Mouse (Mus musculus) frontal cortex, postnatal 14 days (tissue): Measurements from ENCODE around the gene Pih1d2.

Source experiments
- DNase-seq, 2 experiments: peaks; one replicate each; pipeline ENCODE4 v3.0.0; 2022; ENCODE audit warnings: low spot score in 2 of 2

The Pih1d2 gene

GRCm38 (mm10) chr9:50616766-50617603 is at the start of gene Pih1d2, which contains the start of gene Nkapd1:
TSS of gene Pih1d2 (plus strand) at chr9:50617321.
TSS of gene Nkapd1 (minus strand) at chr9:50617464.
- DNase-seq = peak; percentile 83 to 85

DNA sequence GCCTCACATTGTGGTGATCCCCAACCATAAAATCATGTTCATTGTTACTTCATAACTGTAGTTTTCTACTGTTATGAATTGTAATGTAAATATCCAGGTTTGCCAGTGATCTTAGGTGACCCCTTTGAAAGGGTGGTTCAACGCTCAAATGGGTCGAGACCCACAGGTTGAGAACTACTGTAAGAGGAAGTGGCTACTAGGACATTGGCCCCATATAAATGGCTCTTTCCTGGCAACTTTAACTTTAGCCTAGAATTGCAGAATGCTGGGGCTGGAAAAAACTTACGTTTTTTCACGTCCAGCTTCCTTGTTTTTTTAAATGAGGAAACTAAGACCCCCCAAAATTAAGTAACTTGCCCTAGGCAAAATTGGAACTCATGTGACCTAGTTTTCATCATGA is 49.7 kb upstream of the Pih1d2 start:
- no peak for DNase-seq

GRCm38 (mm10) chr9:50567881-50568280 is 49.2 kb upstream of the Pih1d2 start:
- no peak for DNase-seq

- DNase-seq = no peak
These were observed 47.3 kb upstream of the Pih1d2 start for GRCm38 (mm10) chr9:50569599-50570525.

DNA sequence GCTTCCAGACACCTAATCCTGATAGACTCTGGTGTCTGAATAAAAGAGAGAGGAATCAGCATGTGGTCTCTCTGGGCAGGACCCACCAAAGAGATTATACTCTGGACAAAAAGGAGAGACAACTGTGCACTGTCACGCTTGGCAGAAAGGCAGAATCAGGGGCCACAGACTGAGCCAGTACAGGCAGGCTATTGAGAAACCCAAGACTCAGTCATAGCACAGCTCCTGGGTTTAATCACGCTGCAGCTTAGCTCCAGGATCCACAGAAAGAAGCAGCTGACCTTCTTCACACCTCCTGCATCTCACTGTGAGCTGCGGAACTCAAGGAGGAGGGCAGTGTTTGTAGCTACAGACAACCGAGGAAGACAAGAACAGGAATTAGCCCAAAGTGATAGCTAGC is 36.8 kb upstream of the Pih1d2 start:
- DNase-seq = no peak

- DNase-seq = no peak
These were observed 31.8 kb upstream of the Pih1d2 start for GRCm38 (mm10) chr9:50585145-50585818.

- no peak for DNase-seq
These were observed 30.2 kb upstream of the Pih1d2 start for GRCm38 (mm10) chr9:50586955-50587354.

DNA sequence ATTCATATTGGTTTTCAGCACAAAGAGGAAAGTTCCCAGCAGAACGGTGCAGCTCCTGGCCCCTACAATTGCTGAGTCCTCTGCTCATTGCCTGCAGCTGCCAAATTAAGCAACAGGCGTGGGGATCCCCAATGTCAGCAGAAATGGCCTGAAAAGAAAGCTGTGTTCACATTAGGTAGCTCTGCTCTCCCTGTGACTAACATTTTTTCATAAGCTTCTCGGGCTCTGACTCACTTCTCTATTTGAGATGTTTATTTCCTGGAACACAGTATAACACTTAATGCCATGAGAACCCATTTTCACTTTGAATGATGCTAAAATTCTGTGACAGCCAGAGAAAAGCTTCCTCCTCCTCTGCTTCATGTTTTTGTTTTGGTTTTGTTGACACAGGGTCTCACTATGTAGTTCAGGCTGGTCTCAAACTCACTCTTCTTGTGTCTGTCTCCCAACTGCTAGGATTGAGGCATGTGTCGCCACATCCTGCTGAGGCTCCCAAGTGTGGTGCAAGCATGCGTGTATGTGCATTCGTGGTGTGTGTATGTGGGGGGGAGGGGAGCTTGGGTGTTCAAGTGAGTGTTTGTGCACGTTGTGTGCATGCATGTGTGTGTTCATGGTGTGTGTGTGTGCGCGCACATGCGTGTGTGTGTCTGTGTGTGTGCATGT is 26.1 kb upstream of the Pih1d2 start:
- no peak for DNase-seq

GRCm38 (mm10) chr9:50592955-50593354 is 24.2 kb upstream of the Pih1d2 start:
- no peak for DNase-seq

- DNase-seq = no peak
These were observed 23.6 kb upstream of the Pih1d2 start for GRCm38 (mm10) chr9:50593544-50593943.

GRCm38 (mm10) chr9:50594794-50595417 is 22.2 kb upstream of the Pih1d2 start:
- no peak for DNase-seq

DNA sequence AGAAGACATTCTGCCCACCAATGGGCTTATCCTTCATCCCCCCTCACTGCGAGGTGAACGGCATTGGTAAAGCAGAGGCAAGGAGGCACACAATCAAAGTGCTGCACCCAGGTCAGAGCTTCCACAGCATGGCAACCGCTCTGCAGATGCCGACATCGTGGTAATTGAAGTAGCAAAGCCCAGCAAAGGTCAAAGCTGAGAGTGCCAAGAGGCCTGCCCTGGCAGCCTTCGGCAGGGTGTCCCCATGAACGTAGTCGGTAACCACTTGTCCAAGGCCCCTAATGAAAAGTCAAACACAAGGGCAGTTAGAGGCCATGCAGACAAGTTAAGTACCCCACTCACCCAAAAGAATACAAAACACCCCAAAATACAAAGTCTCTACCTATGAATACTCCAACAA is 20.1 kb upstream of the Pih1d2 start:
- no peak for DNase-seq

DNA sequence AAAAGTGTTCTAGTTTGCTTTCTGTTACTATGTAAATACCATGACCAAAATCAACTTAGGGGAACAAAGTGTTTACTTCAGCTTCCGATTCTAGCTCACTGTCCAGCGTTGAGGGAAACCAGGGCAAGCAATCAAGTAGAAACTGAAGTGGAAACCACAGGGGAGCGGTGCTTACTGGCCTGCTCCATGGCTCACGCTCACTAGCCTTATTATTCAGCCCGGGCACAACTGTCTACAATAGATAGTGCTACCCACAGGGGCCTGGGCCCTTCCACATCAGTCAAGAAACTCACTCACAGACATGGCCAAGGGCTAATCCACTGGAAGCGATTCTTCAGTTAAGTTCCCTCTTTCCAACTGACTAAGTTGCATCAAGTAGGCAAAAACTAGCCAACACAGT is 15.6 kb upstream of the Pih1d2 start:
- no peak for DNase-seq

- DNase-seq = no peak
These were observed 14.9 kb upstream of the Pih1d2 start for GRCm38 (mm10) chr9:50602055-50602845.

DNA sequence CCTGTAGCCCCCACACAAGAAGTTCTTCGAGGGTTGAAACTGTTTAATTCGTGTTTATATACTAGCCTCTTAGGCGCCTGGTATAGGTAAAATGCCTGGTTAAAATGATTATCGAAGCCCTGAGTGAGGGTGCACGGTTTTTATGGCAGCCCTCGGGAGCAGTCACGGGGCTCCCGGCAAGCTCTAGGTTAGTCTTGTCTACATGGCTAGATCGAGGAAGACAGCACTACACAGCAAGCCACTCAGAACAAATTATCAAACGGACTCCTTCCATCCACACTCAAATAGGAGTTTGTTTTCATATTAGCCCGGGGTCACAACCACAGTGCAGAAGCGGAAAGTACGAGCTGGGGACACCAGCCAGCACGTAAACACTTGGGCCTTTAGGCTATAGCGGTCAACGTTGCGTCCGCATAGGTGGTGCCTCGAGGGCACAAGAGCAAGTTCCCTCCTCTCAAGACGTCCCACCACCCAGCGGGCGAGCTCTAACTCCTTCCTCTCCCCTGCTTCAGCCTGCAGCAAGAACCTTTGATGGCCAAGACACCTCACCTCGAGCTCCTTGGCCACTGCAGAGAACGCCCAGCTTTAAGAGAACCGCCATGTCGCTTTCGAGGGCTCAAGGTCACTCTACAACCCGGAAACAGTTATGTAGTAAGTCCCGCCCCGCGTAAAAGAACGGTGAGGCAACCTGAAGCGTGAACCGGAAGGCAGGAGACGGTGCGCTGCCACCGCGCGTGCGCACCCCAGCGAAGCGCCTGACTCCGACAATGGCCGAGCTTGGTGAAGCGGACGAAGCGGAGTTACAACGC is 13.7 kb upstream of the Pih1d2 start, which contains the start of the genes Sdhd and Timm8b:
Sdhd (minus strand) TSS at position 624 of the 809 bp plus-strand sequence.
Timm8b (plus strand) TSS at position 722 of the 809 bp plus-strand sequence.
- DNase-seq = peak; percentile 91 to 92

DNA sequence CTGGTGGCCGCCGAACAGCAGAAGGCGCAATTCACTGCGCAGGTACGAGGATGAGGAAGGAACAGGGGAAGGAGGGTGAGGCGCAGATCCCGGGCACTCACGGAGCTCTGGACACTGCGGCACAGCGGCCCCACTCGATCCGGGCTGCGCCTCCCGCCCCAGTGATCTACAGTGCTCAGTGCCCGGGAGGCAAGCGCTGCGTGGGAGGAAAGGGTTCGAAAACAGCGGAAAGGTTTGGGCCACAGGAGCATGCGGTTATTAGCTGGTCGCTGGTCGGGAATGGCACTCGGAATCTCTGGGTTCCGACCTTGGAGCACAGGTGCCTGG is 13.2 kb upstream of the Pih1d2 start:
- DNase-seq = no peak

DNA sequence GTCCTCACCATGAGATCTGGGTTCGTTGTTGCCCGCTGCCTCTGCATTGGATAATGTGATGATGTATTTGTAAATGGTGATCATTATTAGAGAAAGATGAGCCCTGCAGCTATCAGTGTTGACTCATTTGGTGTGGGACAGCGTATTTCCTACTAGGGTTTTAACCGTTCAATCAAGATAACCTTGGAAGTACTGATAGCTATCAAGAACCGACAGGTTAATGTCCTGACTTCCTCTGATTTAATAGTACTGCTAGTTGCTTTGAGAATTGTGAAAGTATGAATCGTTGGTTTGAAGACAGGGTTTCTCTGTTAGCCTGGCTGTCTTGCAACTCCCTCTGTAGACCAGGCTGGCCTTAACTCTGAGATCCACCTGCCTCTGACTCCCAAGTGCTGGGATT is 12.8 kb upstream of the Pih1d2 start:
- DNase-seq = no peak

DNA sequence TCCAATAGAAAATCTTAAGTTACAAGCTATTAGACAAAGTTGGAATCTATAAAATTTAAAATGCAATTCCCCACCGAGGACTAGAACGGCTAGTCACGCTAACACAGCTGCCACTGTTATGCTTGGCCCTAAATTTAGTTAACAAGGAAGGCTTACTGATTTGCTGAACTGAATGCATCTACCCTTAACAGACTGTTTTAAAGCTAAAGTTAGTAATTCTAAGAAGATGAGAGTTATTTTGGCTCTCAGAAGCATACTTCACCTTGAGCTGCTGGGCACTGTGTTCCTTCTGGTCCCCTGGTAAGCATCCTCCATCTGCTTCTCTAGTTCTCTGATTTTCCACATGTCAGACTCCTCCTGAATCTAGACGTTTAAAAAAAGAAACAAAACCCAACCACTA is 5.0 kb upstream of the Pih1d2 start:
- no peak for DNase-seq

GRCm38 (mm10) chr9:50616161-50616560 is 960 bp upstream of the Pih1d2 start:
- DNase-seq = no peak
